Mouse (Mus musculus) heart, adult 9 months (tissue): ENCODE data around the gene Lama2.

Source experiments
- DNase-seq, 2 experiments: peaks; one replicate each; pipeline ENCODE4 v3.0.0; 2022; ENCODE audit warnings: low spot score in 2 of 2

Lama2 gene

GRCm38 (mm10) chr10:27384636-27385035, 234.9 kb downstream of the Lama2 start:
- DNase-seq: peak; percentile 25 to 31

GRCm38 (mm10) chr10:27382887-27383609, 236.5 kb downstream of the Lama2 start:
- peak; percentile 20 to 27 for DNase-seq

- peak; percentile 41 to 52 for DNase-seq
These were observed 241.3 kb downstream of the Lama2 start for GRCm38 (mm10) chr10:27378286-27378685.

GRCm38 (mm10) chr10:27344278-27344677, 275.3 kb downstream of the Lama2 start:
- no peak for DNase-seq

GRCm38 (mm10) chr10:27322410-27322990, 297.1 kb downstream of the Lama2 start:
- DNase-seq: peak; percentile 3 to 12

GRCm38 (mm10) chr10:27307444-27307843, 312.1 kb downstream of the Lama2 start:
- no peak for DNase-seq

GRCm38 (mm10) chr10:27305301-27305700, 314.3 kb downstream of the Lama2 start:
- DNase-seq: no peak

- no peak for DNase-seq
These were observed 334.3 kb downstream of the Lama2 start for GRCm38 (mm10) chr10:27285098-27285860.

- no peak for DNase-seq
These were observed 352.1 kb downstream of the Lama2 start for GRCm38 (mm10) chr10:27267432-27267831.

- DNase-seq: peak in 1 of 2 experiments; percentile 3
These were observed 353.7 kb downstream of the Lama2 start for GRCm38 (mm10) chr10:27265812-27266211.

GRCm38 (mm10) chr10:27264713-27265112, 354.8 kb downstream of the Lama2 start:
- DNase-seq: no peak

GRCm38 (mm10) chr10:27249741-27250140, 369.8 kb downstream of the Lama2 start:
- no peak for DNase-seq

GRCm38 (mm10) chr10:27234755-27235154, 384.8 kb downstream of the Lama2 start:
- DNase-seq: no peak

- peak; percentile 22 to 65 for DNase-seq
These were observed 386.0 kb downstream of the Lama2 start for GRCm38 (mm10) chr10:27233577-27233976.

GRCm38 (mm10) chr10:27223815-27224375, 395.7 kb downstream of the Lama2 start:
- no peak for DNase-seq

- DNase-seq: peak; percentile 48 to 62
These were observed 396.8 kb downstream of the Lama2 start for GRCm38 (mm10) chr10:27222639-27223315.

- no peak for DNase-seq
These were observed 399.9 kb downstream of the Lama2 start for GRCm38 (mm10) chr10:27219698-27220097.

GRCm38 (mm10) chr10:27207320-27207719, 412.2 kb downstream of the Lama2 start:
- DNase-seq: no peak

GRCm38 (mm10) chr10:27198443-27198842, 421.1 kb downstream of the Lama2 start:
- DNase-seq: no peak

GRCm38 (mm10) chr10:27193986-27194908, 425.3 kb downstream of the Lama2 start:
- no peak for DNase-seq
